Mouse (Mus musculus) fibroblast of lung, adult 2 months (primary cell): ENCODE results near the gene Relb.

Experiments used
- DNase-seq: peaks from one replicate; pipeline ENCODE4 v3.0.0-alpha.2; 2011; ENCODE audit warnings: low read depth

Relb gene

DNA sequence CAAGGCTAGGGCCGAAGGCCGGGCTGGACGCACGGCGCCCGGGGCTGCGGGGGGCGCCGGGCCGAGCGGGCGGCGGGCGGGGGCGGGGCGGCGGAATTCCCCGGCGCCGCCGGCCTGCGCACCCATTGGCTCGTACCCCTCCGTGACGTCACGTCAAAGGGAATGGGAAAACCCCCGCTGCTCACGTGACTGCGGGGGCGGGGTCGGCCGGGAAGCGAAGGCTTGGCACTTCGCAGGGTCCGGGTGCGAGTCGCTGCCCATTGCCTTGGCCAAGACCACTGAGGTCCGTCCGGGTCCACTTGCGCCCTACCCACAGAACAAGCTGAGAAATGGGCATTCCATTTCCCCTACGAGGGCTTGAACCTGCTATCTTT lies at the start of gene Relb:
TSS of gene Relb (minus strand) at position 78 of the 374 bp plus-strand sequence.
- DNase-seq: peak; percentile 44

DNA sequence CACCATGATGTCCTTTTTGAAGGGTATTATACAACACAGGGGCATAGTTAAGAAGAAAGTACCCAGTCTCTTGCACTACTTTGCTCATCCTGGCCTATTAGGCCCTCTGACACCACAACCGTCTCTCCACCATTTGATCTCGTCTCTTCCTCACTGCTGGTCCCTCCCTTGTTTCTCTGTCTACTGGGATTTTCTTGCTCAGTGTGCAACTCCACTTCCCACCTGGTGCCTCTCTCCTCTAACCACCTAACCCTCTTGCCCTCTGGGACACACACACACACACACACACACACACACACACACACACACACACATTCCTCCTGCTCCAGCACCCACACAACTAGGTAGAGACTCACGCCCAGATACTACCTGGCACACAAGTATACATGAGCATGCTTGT lies 49.7 kb upstream of the Relb start:
- no peak for DNase-seq

DNA sequence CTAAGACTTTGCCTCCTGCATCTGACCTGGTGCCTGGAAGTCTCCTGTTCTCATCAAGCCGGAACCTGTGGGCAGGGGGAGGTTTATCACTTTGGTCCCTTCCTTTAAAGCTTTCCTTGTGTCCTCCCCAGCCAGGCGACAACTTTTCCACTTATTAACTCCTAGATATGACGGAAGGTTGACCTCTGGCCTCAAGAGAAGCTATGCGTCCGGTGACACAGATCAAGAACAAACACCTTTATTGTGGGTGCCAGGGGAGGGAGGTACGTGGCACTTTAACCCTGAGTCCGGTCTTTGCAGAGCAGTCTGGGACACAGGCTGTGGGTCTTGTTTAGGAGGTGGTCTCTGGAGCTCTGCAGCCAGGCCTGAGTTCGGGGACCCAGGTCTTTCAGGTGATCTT lies 48.6 kb upstream of the Relb start, which contains the start of gene Apoc2:
TSS of gene Apoc2 (minus strand) at position 70 of the 400 bp plus-strand sequence.
- no peak for DNase-seq

DNA sequence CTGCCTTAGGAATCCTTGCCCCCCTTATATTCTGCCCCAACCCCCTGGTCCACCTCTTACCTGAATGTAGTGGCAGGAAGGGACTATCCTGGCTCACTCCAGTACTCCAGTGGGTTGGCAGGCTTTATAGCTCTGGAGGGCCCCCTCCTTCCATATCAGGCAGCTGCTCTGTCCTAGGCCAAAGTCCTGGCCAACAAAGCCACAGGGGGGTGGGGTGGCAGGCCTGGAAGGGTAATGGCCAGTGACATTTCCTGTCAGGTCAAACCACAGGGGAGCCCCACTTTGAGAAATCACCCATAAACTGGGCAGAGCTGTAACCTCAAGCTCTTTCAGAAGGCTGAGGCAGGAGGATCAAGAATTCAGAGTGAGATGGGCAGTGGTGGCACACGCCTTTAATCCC lies 47.4 kb upstream of the Relb start:
- DNase-seq: no peak

DNA sequence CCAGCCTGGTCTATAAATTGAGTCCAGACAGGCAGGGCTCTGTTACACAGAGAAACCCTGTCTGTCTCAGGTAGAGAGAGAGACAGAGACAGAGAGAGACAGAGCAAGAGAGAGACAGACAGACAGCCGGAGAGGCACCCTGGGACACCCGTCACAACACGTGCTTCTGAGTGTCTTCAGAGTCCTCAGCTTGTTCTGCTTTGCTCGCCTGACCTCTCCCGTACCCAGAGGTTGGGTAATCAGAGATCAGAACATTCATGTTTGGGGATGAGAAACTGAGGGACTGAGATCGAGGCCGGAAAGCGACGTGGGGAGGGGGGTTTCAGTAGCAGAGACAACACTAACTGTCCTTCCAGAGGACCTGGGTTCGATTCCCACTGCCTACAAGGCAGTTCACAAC lies 46.6 kb upstream of the Relb start:
- DNase-seq: no peak

DNA sequence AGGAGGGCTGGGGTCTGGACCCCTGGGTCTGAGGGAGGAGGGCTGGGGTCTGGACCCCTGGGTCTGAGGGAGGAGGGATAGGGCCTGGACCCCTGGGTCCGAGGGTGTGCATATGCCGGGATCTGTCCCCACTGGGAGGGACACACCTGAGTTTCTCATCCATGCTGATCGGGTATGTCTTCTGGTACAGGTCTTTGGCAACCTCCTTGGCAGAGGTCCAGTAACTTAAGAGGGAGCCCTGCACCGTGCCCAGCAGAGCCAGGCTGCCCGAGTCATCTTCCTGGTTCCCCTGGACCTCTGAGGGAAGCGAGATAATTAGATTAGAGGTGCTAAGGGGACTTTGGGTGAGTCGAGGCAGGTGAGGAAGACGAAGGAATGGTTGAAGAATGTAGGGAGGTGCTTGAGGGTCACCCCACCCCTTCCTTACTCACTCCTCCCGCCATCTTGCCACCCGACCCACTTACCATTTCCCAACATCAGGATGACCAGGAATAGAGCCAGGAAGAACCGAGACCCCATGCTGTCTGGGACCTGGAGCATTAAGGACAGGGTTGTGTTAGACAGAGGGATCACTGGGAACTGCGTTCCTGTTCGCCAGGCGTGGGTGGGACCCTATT lies 44.0 kb upstream of the Relb start:
- DNase-seq: no peak

DNA sequence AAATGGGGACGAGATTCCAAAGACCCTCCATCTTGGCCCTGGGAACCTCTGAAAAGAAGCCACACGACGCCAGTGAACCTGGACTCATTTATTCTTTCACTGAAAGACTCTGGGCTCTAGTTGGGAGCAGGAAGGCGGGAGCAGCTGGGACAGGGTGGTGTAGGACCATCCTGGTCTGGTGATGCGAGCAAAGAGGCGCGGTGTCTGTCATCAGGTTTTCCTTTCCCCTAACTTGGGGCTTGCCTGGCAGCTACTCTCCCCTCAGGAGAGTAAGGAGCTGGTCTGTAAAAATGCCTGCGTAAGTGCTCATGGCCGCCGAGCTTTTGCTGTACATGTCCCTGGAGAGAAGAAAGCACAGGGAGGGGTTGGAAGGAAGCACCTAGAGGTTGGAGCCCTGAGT lies 42.3 kb upstream of the Relb start:
- no peak for DNase-seq

DNA sequence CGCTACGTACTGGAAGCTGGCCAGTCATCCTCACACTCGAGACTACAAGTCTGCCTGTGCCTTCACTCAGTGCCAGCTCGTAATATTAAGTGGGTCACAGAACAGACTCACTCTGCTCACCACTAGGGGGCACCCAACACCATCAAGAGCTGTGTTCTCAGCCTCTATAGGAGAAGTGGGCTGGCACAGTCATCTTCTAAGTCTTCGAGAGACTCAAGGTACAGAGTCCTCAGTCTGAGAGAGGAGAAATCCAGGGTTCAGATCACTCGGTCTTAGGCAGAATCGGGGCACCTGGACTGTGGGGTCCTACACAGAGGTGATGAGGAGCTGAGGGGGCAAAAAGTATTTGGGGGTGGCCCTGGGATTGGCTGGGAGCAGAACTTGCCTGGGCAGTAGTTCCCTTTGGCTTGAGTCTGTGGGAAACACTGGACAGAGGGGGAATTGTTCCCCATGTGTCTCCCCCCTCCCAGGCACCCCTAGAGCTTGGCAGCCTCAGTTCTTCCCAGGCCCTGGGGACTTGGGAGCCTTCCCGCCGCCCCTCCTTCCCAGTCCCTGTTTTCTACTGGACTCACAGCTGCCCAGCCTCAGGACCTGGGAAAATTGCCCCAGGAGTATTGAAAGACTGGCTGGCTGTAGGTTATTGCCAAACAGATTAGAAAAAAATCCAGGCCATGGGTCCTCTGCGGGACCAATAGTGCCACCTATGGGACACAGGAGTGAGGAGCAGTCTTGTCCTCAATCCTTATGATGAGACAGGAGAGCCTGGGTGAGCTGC lies 39.9 kb upstream of the Relb start:
- DNase-seq: peak; percentile 87

DNA sequence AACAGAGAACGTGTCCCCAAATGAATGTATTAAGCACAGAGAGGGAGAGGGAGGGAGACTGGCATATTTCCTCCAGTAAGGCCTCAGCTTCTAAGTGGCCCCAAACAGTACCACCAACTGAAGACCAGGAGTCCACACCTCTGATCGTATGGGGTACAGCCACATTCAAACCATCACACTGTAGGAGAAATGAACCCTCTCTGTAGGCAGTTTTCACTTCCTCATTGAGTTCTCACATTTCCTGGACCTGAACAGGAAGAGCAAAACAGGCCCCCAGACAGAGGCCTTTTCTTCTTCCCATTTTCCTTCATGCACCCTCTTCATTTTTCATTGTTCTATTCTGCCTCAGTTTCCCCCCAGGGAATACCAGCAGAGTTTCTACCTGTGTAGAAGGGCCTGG lies 38.2 kb upstream of the Relb start:
- no peak for DNase-seq

DNA sequence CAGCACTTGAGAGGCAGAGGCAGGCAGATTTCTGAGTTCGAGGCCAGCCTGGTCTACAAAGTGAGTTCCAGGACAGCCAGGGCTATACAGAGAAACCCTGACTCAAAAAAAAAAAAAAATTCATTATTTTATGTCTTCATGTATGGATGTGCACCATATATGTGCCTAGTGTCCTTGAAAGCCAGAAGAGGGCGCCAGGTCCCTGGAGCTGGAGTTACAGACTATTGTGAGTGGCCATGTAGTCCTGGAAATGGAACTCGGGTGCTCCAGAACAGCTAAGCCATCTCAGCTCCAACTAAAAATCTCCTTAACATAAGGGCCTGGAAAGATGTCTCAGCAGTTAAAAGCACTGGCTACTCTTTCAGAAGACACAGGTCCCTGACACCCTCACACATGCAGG lies 37.5 kb upstream of the Relb start:
- no peak for DNase-seq

DNA sequence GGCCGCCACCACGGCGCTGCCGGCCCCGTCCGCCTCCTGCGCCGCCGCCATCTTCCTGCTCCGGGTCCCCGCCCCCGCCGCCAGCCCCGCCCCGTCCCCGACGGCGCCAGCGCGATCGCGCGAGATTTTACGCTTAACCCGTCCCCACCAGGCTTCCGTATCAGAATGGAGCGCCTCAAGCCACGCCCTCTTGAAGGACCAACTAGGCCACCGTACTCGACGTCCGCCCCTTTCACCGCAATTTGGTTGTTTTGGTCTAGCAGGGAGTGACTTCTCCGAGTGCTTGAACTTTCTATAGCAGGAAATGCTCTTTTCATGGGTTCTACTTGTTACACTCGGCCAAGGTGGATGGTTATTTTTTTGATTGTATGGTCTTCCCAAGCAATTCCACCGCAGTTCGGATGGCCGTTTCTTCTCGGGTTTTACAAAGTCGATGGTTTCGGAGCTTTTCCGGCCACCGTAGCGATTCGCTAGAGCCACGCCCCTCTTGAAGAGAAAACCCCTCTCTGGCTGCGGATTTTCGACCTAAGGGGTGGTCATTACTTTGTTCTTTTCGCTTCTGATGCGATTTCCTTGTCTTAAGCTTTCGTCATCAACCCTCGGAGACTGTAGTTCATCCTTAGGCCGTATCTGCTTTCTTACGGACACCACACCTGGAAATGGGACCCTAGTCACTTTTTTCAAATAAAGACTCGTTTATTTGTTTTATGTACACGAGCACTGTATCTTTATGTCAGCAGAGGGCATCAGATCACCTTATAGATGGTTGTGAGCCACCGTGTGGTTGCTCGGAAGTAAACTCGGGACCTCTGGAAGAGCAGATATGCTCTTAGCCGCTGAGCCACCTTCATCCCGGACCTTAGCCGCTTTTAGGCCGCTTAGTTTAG lies 36.0 kb upstream of the Relb start, which contains the start of gene Clptm1:
TSS of gene Clptm1 (minus strand) at position 79 of the 887 bp plus-strand sequence.
- DNase-seq: peak; percentile 94

DNA sequence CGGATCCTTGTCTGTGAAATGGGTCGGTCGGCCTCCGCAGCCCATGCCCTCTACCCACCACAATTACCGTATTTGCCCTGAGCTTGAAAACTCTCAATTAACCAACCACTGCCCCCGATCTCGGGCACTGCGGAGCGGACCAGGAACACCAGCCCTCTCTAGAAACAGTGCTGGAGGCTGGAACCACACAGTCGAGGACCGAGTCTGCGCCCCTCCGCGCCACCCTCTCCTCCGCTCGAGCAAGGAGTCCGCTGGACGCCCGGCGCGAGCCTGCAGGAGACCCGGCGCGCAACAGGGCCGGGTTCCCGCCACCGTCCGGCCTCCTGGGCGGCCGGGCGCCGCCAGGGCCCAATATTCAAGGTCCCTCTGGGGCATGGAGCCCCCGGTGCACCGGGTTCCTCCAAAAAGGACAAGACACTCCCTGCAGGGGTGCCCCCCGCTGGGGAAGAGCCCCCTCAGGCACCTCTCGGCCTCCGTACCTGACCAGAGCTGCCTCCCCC lies 35.3 kb upstream of the Relb start:
- DNase-seq: peak; percentile 3

DNA sequence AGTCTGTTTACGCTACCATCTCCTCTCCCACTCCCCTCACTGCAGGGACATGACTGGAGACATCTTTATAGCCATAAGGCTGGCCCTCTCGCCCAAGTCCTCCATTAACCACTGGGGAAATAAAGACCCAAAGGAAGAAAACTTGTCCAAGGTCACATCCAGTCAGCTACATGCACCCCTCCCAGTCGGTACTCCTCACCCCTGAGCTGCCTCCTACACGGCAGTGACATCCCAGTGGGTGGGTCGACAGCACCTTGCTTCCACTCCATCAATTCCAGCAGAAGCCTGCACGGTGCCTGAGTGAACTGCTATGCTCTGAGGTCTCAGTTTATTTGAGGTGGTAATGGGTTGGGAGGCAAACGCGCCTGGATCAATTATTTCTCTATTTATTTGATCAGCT lies 34.7 kb upstream of the Relb start:
- no peak for DNase-seq

DNA sequence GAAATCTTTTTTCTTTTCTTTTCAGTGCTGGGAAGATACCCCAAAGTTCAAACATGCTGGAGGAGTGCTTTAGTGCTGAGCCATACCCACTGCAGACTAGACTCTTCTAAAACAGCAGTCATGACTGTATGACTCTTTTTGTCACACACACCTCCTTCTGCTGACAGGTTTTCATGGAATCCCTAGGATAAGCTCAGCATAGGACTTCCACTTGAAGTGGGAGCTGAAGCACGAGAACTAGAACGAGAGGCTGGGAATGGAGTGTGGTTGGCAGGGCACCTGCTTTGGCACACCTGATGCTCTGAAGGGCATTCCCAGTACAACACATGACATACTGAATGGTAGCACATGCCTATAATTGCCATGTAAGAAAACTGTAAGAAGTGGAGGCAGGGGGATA lies 23.4 kb upstream of the Relb start:
- no peak for DNase-seq

DNA sequence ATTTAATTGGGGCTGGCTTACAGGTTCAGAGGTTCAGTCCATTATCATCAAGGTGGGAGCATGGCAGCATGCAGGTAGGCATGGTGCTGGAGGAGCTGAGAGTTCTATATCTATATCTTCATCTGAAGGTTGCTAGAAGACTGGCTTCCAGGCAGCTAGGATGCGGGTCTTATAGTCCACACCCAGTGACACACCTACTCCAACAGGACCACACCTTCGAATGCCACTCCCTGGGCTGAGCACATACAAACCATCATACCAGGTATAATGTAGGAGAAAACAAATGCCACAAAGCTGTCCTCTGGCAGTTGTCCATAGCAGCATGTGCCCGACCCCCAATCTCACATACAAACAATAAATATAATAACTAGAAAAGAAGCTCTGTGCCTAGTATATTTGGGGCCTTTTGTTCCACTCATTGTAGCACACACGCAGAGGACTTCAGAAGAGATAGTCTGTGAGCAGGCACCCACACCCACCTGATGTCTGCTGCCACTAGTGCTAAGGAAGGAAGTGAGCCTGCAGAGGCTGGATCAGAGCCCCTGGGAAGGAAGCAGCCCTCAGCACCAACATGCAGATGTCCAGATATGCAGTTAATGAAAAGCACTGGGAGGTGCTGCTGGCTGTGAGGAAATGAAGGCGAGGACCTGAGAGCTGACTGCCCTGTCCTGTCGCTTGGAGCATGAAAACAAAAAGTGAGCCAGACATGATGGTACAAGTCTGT lies 22.0 kb upstream of the Relb start:
- DNase-seq: no peak

DNA sequence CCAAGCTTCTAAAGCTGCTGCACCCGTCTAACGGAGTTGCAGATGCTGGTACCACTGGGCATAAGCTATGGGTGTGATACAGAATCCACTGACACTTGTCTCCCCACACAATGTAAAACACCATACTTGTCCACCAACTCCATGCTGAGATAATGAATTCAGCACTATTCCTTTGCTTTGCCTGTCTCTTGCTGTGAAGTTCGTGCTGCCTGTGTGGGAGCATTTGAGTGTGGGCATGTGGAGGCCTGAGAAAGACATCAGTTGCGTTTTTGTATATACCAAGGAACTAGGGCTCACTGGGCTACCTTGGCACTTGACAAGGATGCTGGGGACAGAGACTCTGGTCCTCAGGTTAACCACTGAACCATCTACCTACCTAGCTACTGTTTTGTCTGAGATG lies 12.0 kb upstream of the Relb start:
- no peak for DNase-seq

DNA sequence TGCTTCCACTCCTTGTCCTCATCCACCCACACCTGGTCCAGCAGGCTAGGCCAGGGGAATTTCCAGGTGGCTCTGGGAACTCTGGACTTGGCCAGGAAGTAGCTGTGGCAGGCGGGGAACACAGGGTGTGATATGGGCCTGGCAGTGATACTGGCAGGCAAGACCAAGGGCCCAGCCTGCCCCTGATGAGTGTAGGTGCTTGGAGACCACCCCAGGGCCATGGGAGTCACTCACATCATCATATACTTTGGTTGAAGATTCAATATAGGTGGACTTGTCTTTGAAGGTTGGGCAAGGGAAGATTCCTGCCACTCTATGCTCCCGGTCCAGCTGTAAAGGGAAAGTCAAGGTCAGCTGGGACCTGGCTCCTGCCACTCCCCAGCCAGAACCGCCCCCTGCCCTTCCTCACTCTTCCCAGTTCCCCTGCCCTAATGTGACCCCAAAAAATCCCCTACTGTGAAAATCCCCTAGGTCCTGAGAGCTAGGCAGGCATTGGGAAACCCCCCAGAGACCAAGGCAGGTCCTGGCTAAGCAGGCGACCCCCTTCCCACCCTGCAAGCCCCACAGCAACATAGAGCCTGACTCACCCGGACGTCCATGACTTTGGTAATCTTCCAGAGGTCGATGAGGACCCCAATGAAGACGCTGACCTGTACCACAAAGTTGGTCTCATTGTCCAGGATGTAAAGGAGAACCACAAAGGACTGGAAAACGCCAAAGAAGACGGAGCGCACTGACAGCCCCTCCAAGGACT lies 6.0 kb upstream of the Relb start:
- no peak for DNase-seq

DNA sequence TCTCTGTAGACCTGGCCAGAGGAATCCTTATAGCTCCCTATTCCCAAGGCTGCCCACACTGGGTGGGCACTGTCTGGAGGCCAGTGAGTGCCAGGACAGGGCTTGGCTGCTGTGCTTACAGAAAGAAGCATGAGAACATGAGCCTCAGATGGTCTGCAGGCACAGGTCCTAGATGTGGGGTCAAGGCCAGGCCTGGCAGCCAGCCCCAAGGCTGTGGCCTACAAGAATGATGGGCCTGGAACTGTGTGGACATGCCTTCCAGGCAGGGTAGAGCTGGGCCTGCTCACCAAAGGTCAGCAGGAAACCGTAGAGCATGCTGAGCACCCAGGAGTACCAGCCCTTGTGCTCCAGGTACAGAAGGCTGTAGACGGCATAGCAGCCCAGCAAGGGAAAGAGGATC lies 5.4 kb upstream of the Relb start:
- DNase-seq: no peak

DNA sequence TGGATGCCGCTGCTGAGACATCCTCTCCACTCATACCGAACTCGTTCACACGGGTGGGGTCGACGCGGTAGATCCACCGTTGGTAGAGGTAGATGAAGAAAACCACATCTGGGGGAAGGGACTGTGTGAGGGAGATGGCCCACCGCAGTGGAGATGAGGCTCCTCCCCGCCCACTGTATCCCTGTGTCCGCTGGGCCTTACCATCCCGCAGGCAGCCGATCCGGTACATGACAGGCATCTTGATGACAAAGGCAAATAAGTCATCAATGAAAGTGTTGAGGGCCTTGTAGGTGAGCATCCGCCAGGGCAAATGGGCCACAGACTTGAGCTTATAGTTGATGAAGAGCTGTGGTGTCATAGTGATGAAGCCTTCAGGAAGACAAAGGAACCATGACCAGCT lies 4.6 kb upstream of the Relb start:
- DNase-seq: no peak

DNA sequence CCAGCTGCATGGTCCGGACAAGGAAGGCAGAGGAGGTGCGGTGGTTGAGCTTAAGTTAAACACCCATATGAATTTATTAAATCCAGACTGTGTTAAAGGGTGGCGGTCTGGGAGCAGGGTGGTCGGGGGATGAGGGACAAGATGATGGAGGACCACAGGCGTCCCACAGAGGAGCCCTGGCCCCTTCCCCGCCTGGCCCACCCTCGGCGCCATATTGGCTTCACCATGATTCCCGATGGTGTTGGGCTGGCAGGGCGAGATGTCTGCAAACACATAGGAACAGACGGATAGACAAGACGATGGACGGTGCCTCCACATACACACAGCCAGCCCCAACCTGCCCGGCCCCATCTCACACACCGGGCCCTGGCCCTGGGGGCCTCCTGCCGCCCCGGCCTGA lies 4.0 kb upstream of the Relb start:
- DNase-seq: no peak

DNA sequence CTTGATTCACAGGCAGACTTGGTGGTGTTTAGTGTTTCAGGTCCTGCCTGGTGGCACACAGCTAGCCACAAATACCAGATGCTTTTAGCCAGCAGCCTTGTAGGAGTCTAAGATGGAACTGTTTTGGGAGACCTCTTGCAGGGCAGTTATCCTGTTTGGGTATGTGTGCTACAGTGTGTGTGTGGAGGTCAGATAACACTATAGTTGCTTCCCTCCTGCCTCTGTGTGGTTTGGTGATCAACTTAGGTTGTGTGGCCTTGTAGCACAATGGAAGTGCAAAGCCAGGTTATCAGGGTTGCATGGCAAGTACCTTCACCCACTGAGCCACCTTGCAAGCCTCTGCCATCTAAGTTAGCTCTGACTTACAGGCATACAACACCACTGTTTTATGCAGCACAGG lies 3.5 kb upstream of the Relb start:
- DNase-seq: no peak
